Mouse (Mus musculus): Measurements from ENCODE around the gene Nuak2. TPM values are rescaled to one million over a fixed set of nuclear protein-coding genes. Genes with fewer than 3 reads are reported as not detected.

Nuak2 gene
- polyA plus RNA-seq (2017; shearing (Covaris generic)): 3.8 TPM

DNA sequence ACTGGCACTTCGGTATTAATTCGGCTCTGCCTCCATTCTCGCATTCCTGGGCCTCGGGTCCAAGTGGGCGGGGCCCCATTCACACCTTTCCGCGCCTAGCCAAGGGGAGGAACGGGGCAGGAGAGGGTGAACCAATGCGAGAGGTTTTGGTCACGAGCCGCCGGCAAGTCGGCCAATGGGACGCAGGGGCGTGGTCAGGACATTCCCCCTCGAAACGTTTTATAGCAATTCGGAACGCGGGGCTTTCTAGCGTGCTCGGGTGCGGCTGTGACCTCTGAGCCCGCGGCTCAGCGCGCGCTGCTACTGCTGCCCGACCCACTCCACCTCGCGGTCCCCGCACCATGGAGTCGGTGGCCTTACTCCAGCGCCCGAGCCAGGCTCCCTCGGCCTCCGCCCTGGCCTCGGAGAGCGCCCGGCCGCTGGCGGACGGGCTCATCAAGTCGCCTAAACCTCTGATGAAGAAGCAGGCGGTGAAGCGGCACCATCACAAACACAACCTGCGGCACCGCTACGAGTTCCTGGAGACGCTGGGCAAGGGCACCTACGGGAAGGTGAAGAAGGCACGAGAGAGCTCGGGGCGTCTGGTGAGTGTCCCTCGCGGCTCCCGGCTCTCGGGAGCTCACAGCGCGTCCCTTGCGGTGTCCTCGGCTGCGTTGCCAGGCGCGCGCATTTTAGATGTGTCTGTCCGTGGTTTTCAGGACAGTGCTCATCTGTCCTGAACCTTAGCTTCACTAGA lies at the start of gene Nuak2:
Nuak2 (plus strand) TSS at position 238 of the 736 bp plus-strand sequence.

DNA sequence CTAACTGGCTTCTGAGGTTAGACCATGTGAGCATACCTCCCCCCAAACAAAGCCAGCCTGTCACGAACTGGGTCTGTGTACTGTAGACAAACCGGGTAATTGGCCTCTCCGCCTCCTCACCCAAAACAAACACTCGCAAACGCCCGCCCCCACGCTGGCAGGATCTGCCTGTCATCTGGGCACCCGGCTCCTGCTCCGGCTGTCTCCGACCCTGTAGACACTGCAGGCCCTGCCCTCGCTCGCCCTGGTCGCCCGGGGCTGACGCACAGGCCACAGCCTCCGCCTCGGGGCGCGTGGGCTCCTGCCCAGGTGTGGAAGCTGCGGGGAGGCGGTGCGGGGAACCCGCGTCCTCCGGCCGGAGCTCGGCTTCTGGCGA lies 17.5 kb upstream of the Nuak2 start, which contains the start of gene Klhdc8a:
Klhdc8a (plus strand) TSS at position 202 of the 376 bp plus-strand sequence.

Other genes starting within 250 kb of the Nuak2 start
- gene Mfsd4a, start 248.1 kb upstream of the Nuak2 start, polyA plus RNA-seq (2017; shearing (Covaris generic)): 100 TPM
- not detected for gene Cdk18, start 176.4 kb upstream of the Nuak2 start, polyA plus RNA-seq (2017; shearing (Covaris generic))
- gene Lemd1, start 124.7 kb upstream of the Nuak2 start, polyA plus RNA-seq (2017; shearing (Covaris generic)): 0.55 TPM
- not detected for gene AC124108.1, start 124.7 kb upstream of the Nuak2 start, polyA plus RNA-seq (2017; shearing (Covaris generic))
- gene Gm10188, start 86.4 kb upstream of the Nuak2 start, polyA plus RNA-seq (2017; shearing (Covaris generic)): not detected
- gene Klhdc8a, start 17.5 kb upstream of the Nuak2 start, polyA plus RNA-seq (2017; shearing (Covaris generic)): not detected
- gene Tmcc2, start 75.2 kb downstream of the Nuak2 start, polyA plus RNA-seq (2017; shearing (Covaris generic)): 0.32 TPM
- gene Dstyk, start 101.4 kb downstream of the Nuak2 start, polyA plus RNA-seq (2017; shearing (Covaris generic)): 8.1 TPM
- gene Rbbp5, start 161.2 kb downstream of the Nuak2 start, polyA plus RNA-seq (2017; shearing (Covaris generic)): 35.1 TPM
- gene Tmem81, start 190.1 kb downstream of the Nuak2 start, polyA plus RNA-seq (2017; shearing (Covaris generic)): 2.9 TPM
- gene Cntn2, start 227.1 kb downstream of the Nuak2 start, polyA plus RNA-seq (2017; shearing (Covaris generic)): 0.10 TPM